Comparison of ENCODE assay signal across 10 mouse cellular contexts in the genomic region with DNA sequence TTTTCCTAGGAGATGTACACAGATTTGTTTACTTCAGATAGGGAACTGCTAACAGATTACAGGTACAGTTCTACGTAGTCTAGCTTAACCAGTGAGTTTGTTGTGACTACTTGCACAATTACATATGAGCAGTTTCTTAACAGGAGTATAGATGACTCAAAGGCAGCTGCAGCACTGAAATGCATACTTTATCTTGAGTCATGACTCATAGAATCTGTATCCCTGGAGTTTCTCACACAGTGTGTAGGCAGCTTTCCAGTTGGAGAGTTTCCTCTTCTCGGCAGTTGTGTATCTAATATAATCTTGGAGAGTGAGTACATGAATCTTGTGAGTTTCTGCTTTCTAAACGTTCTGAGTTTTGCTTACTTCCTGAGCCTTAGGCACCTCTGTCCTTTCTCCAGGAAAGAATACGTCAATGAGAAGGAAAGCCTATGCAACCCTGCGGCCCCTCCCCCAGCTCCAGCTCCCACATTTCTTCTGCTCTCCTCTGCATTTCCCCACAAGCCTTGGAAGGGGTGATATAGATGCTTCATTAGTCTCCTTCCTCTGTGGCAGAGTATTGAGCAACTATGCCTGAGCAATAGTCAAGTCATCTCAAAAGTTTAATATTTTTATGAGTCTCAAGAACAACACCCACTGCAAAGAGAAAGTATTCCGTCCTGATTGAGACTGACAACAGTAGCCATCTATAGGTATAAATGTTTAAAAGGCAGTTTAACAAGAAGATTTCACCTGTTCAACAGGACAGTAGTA. TPM values are rescaled to one million over a fixed set of nuclear protein-coding genes. Genes with fewer than 3 reads are reported as not detected.
DNase-seq lines count a peak whose midpoint lies in the region; ATAC-seq and TF ChIP-seq lines count a peak whose summit lies in the region.
"Had no signal": no experiment of that assay in that cellular context is flagged by ENCODE, and none has a peak within 500 bp of the region (broad histone marks: within the 10 kb centered on the region; RNA-seq: fewer than 3 reads in every experiment).

No protein-coding gene starts in this region.

- H3K9ac ChIP-seq in embryonic facial prominence, embryonic 14.5 days (ENCODE audit: low read depth, low read length), result no peak overlapping the region
- H3K9ac ChIP-seq in hindbrain, embryonic 11.5 days (ENCODE audit: low read depth, low read length), result no peak overlapping the region
- H3K9ac ChIP-seq: midbrain, embryonic 12.5 days had no signal

- TF ChIP-seq POLR2A in kidney, adult 2 months (IDR thresholded peaks at IDR 0.05; ENCODE audit: low read depth, low read length), result no peak

- no peaks in the 10 kb centered on the region for H3K36me3 ChIP-seq in embryonic facial prominence, embryonic 14.5 days (ENCODE audit: control insufficient read depth, insufficient read depth, low read length)
- no peaks in the 10 kb centered on the region for H3K36me3 ChIP-seq in embryonic facial prominence, embryonic 10.5 days (replicated peaks)
- H3K36me3 ChIP-seq in hindbrain, embryonic 11.5 days (ENCODE audit: control insufficient read depth, insufficient read depth, low read length), result no peaks in the 10 kb centered on the region
- H3K36me3 ChIP-seq in kidney, adult 2 months (ENCODE audit: control insufficient read depth, insufficient read depth, low read length), result no peaks in the 10 kb centered on the region
- H3K36me3 ChIP-seq: midbrain, embryonic 12.5 days had no signal

- no peaks in the 10 kb centered on the region for H3K9me3 ChIP-seq in embryonic facial prominence, embryonic 14.5 days (ENCODE audit: control insufficient read depth, low read length)
- no peaks in the 10 kb centered on the region for H3K9me3 ChIP-seq in embryonic facial prominence, embryonic 10.5 days
- H3K9me3 ChIP-seq in hindbrain, embryonic 11.5 days (ENCODE audit: control insufficient read depth, low read length), result no peaks in the 10 kb centered on the region
- H3K9me3 ChIP-seq: midbrain, embryonic 12.5 days had no signal

- H3K27ac ChIP-seq in embryonic facial prominence, embryonic 14.5 days (replicated peaks; ENCODE audit: low read depth, low read length), result no peak overlapping the region
- H3K27ac ChIP-seq in embryonic facial prominence, embryonic 10.5 days (replicated peaks), result no peak overlapping the region
- H3K27ac ChIP-seq in hindbrain, embryonic 11.5 days (ENCODE audit: low read depth, low read length), result no peak overlapping the region
- no peak overlapping the region for H3K27ac ChIP-seq in kidney, adult 2 months (ENCODE audit: insufficient read depth, low read depth, low read length)
- H3K27ac ChIP-seq: midbrain, embryonic 12.5 days had no signal

- no peak for TF ChIP-seq CTCF in kidney, adult 2 months (conservative IDR thresholded peaks at IDR 0.05; ENCODE audit: insufficient read depth, insufficient read length, low read depth, low read length)

- no peak overlapping the region for H3K4me3 ChIP-seq in embryonic facial prominence, embryonic 14.5 days (ENCODE audit: low read depth, low read length)
- H3K4me3 ChIP-seq in embryonic facial prominence, embryonic 10.5 days, result no peak overlapping the region
- no peak overlapping the region for H3K4me3 ChIP-seq in hindbrain, embryonic 11.5 days (ENCODE audit: low read depth, low read length)
- H3K4me3 ChIP-seq in kidney, adult 2 months (ENCODE audit: insufficient read depth, low read depth, low read length), result no peak overlapping the region
- H3K4me3 ChIP-seq: midbrain, embryonic 12.5 days had no signal

- DNase-seq in embryonic facial prominence, embryonic 14.5 days (ENCODE audit: low spot score), result peak; percentile 51
- no peak for DNase-seq in embryonic facial prominence, embryonic 10.5 days (ENCODE audit: low spot score)
- DNase-seq in 3134 (ENCODE audit: extremely low read depth, insufficient read length, low spot score), result peak; percentile 63
- peak; percentile 73 for DNase-seq in fibroblast of lung, adult 2 months (ENCODE audit: low read depth)
- DNase-seq in left cerebral cortex, adult 18-20 months (ENCODE audit: low spot score in 2 of 2), result peak; percentile 69 to 74
- DNase-seq in hindbrain, embryonic 11.5 days (ENCODE audit: low spot score), result no peak
- no peak for DNase-seq in gastrocnemius, postnatal 10 days
- no peak for DNase-seq in kidney, adult 2 months

- ATAC-seq in embryonic facial prominence, embryonic 14.5 days (ENCODE audit: low read depth), result 0 out of 2 replicates have a peak, but pooled peaks have one; percentile 37
- no peak for ATAC-seq in hindbrain, embryonic 11.5 days (ENCODE audit: low FRiP score)
- ATAC-seq: CD4-positive, CD25-positive, alpha-beta regulatory T cell, adult 4 months had no signal

- H3K4me2 ChIP-seq in embryonic facial prominence, embryonic 14.5 days (ENCODE audit: low read depth, low read length), result no peak overlapping the region
- H3K4me2 ChIP-seq in hindbrain, embryonic 11.5 days (replicated peaks; ENCODE audit: low read depth, low read length), result no peak overlapping the region
- H3K4me2 ChIP-seq: midbrain, embryonic 12.5 days had no signal

- H3K27me3 ChIP-seq in embryonic facial prominence, embryonic 14.5 days (replicated peaks; ENCODE audit: control insufficient read depth, insufficient read depth, low read length), result no peaks in the 10 kb centered on the region
- no peaks in the 10 kb centered on the region for H3K27me3 ChIP-seq in embryonic facial prominence, embryonic 10.5 days (replicated peaks; ENCODE audit: low read depth, poor library complexity, severe bottlenecking)
- H3K27me3 ChIP-seq in hindbrain, embryonic 11.5 days (ENCODE audit: control insufficient read depth, insufficient read depth, low read length), result no peaks in the 10 kb centered on the region
- H3K27me3 ChIP-seq in kidney, adult 2 months (replicated peaks; ENCODE audit: control insufficient read depth, insufficient read depth, low read length), result no peaks in the 10 kb centered on the region
- H3K27me3 ChIP-seq: midbrain, embryonic 12.5 days had no signal

- no peaks in the 10 kb centered on the region for H3K4me1 ChIP-seq in embryonic facial prominence, embryonic 14.5 days (ENCODE audit: control insufficient read depth, insufficient read depth, low read length)
- no peaks in the 10 kb centered on the region for H3K4me1 ChIP-seq in embryonic facial prominence, embryonic 10.5 days
- H3K4me1 ChIP-seq in hindbrain, embryonic 11.5 days (replicated peaks; ENCODE audit: control insufficient read depth, insufficient read depth, low read length), result no peaks in the 10 kb centered on the region
- no peaks in the 10 kb centered on the region for H3K4me1 ChIP-seq in kidney, adult 2 months (ENCODE audit: control insufficient read depth, insufficient read depth, low read length)
- H3K4me1 ChIP-seq: midbrain, embryonic 12.5 days had no signal

- 58% methylated on average over 6 of the region's 6 CpGs for WGBS in embryonic facial prominence, embryonic 14.5 days
- WGBS in embryonic facial prominence, embryonic 10.5 days, result 70% methylated on average over 6 of the region's 6 CpGs
- WGBS in hindbrain, embryonic 11.5 days, result 65% methylated on average over 6 of the region's 6 CpGs
- WGBS in kidney, adult 2 months, result 66% methylated on average over 6 of the region's 6 CpGs

RNA-seq across cellular contexts. Expression of a gene that starts 15.0 kb away (rescaled TPM):
- polyA plus RNA-seq in embryonic facial prominence, embryonic 14.5 days (2014; fragmentation: Nextera tagmentation; extraction: Ambion mirVana), result 3.3 and 4.2 TPM in 2 replicates
- polyA plus RNA-seq in embryonic facial prominence, embryonic 10.5 days (2016; fragmentation: Nextera tagmentation; extraction: Ambion mirVana), result 2.3 and 2.9 TPM in 2 replicates
- 10 to 100 TPM; 19.7 to 21.8 TPM for total RNA-seq in left cerebral cortex, adult 18-20 months (2021)
- 8.0 and 9.6 TPM in 2 replicates for polyA plus RNA-seq in hindbrain, embryonic 11.5 days (2014; fragmentation: Nextera tagmentation; extraction: Ambion mirVana)
- total RNA-seq in gastrocnemius, postnatal 10 days (2021), result under 1 TPM; 0.43 to 0.61 TPM
- 3.8 and 4.5 TPM in 2 replicates for polyA plus RNA-seq in kidney, adult 2 months (2012; rRNA removed)
- polyA plus RNA-seq: CD4-positive, CD25-positive, alpha-beta regulatory T cell, adult 4 months had no signal

RNA-seq across cellular contexts. Expression of a gene that starts 45.4 kb away (rescaled TPM):
- 5.6 and 6.6 TPM in 2 replicates for polyA plus RNA-seq in embryonic facial prominence, embryonic 14.5 days (2014; fragmentation: Nextera tagmentation; extraction: Ambion mirVana)
- 6.4 and 8.6 TPM in 2 replicates for polyA plus RNA-seq in embryonic facial prominence, embryonic 10.5 days (2016; fragmentation: Nextera tagmentation; extraction: Ambion mirVana)
- 10 to 100 TPM in 1 of 2 experiments, 1 to 10 TPM in 1; 8.4 to 10.7 TPM for total RNA-seq in left cerebral cortex, adult 18-20 months (2021)
- 5.5 and 7.5 TPM in 2 replicates for polyA plus RNA-seq in hindbrain, embryonic 11.5 days (2014; fragmentation: Nextera tagmentation; extraction: Ambion mirVana)
- total RNA-seq in gastrocnemius, postnatal 10 days (2021), result 1 to 10 TPM; 1.7 TPM
- 71.7 and 76.1 TPM in 2 replicates for polyA plus RNA-seq in kidney, adult 2 months (2012; rRNA removed)
- polyA plus RNA-seq: CD4-positive, CD25-positive, alpha-beta regulatory T cell, adult 4 months had no signal

Comparison
In these comparisons a context has a peak if more than half of its experiments do, and no peak if none do; other contexts are left out.
1. DNase-seq: peak in embryonic facial prominence, embryonic 14.5 days (single experiment), 3134 (single experiment), fibroblast of lung, adult 2 months (single experiment) and left cerebral cortex, adult 18-20 months (2 of 2); none in embryonic facial prominence, embryonic 10.5 days (single experiment), hindbrain, embryonic 11.5 days (single experiment), gastrocnemius, postnatal 10 days (single experiment) and kidney, adult 2 months (single experiment).